Mouse (Mus musculus): ENCODE measurements around the gene Cabp4. TPM values are rescaled to one million over a fixed set of nuclear protein-coding genes. Genes with fewer than 3 reads are reported as not detected.

Gene Cabp4
- total RNA-seq, 2 experiments from 2014 or later: 0.69 to 1.9 TPM

DNA sequence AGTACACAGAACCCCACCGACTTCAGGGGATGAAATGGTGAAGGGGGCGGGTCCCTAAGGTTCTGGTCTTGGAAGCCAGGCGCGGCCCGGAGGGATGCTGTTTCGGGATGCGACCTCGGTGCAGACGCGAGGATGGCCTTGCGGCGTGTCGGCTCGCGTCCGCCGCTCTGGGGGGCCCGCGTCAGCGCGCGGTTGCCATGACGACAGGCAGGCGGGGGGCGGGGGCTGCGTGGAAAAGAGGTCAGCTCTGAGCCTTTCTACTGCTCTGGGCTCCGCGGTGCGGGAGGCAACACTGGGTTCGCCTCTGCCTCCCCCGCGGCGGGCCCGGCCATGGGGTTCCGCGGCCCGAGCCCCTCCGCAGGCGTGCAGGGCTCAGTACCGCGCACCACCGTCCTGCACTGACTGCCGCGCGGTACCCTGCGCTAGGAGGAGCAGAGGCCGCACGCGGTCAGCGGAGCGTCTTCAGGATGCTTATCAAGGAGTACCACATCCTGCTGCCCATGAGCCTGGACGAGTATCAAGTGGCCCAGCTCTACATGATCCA, 43.0 kb downstream of the Cabp4 start:
- DNase-seq: peak; percentile 81

DNA sequence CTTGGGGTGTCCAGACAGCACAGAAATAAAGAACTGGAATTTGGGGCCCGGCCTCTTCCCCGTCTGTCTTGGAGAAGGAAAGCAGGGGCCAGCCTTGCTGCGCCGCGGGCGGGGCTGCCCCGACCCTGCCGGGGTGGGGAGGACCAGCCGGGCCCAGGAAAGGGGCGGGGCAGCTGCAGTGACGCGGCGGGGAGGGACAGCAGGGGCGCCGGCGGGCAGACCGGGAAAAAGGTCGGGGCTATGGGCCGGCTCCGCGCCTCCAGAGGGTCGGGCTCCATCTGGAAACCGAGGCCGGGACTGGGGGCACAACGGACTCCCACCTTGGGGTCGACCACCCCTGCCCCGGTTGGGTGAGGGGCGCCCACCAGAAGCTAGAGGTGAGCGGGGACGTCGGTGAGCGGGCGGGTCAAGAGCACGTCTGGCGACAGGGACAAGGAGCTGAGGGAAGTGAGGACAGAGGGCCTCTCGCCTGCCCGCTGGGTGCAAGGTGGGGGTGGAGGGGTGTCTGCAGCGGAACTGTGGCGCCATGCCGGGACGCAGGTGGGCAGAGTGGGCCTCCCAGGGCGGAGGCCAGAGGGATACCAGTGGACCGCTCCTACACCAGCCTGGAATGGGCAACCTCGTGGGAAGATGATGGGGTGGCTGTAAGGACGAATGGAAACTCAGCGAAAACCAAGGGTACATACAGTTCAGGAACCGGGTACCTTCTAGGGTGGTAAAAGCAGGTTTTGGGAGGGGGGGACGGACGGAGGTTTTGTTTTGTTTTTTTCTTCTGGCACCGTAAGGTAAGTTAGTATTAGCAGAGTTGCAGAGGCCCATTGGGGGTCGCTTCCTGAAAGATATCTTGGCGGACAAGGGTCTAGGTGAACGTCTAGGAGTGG, 43.8 kb downstream of the Cabp4 start, which contains the start of gene Pitpnm1:
Gene Pitpnm1, plus strand, starts transcription at position 162 of the 881 bp plus-strand sequence.
- peak; percentile 90 for DNase-seq

- peak; percentile 97 for DNase-seq
These were observed 44.8 kb downstream of the Cabp4 start for GRCm38 (mm10) chr19:4099056-4099455.

GRCm38 (mm10) chr19:4098426-4098825, 45.4 kb downstream of the Cabp4 start:
- DNase-seq: no peak

DNA sequence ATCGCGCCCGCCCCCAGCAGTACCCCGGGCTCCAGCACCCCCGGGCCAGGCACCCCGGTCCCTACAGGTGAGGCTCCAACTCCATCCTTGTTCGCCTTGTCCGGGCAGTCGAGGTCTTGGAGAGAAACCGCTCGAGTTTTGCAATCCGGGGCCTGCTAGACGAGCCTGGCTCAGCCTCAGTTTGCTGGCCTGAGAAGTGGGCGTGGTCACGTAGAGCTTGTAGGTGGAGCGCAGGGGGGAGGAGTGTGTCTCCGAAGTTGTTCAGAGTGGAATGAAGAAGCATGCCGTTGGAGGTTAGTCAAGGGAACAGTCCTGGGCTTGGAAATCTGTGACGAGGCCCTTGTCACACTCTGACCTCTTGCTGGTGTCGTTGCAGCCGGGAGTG, 46.4 kb downstream of the Cabp4 start:
- DNase-seq: no peak

GRCm38 (mm10) chr19:4096642-4097440, 47.0 kb downstream of the Cabp4 start, which contains the start of gene Cdk2ap2:
Cdk2ap2 (plus strand) TSS chr19:4097182.
- peak; percentile 100 for DNase-seq

DNA sequence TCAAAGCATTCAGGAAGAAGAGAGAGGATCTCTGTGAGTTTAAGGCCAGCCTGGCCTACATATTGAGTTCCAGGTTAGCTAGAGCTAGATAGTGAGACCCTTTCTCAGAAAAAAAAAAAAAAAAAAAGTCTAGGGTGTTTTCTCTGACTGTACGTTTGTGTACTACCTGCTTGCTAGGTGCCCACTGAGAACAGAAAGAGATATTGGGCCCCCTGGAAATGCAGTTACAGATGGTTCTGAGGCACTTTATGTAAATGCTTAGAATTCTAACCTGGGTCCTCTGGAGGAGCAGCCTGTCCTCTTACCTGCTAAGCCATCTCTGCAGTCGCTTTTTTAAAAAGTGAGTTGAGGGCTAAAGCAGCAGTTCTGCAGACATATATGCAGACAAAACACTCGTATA, 48.0 kb downstream of the Cabp4 start:
- DNase-seq: no peak

DNA sequence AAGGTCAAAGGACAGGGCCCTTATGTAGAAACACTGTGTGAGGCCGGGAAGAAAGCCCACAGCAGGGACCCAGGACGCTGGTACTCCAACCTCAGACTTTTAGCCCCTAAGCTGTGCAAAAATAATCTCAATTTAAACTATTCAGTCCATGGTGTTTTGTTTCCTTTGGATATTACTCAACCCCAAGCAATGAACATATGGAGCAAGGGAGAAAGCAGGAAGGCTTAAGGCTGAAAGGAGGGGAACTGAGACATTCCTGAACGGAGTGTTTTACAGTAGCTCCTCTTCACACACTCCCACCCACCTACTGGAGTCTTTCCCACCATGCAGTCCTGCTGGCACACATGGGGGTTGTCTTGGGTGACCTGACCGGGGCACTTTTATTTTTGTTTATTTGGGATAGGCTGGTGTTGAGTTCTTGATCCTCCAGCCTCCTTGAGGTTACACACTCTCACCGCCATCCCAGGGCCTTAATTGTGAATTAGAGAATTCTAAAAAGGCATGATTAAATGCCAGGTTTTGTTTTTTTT, 49.0 kb downstream of the Cabp4 start:
- no peak for DNase-seq

DNA sequence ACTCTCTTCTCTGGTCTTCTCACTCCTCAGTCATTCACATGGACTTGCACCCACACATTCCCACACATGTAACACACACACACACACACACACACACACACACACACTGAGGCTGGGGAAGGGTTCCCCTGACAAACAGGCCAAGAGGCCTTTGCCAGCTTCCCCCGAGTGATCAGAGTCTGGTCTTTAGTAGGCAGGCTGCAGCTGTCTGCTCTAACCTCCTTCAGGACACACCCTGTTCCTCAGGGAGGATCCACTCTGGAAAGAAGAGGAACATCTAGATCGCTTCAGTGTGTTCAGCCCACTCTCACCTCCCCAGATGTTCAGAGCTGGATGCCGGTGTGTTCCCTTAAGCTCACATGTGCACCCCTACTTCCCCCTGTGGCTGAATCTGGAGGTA, 49.5 kb downstream of the Cabp4 start:
- no peak for DNase-seq

GRCm38 (mm10) chr19:4093772-4094171, 50.1 kb downstream of the Cabp4 start:
- DNase-seq: no peak

- no peak for DNase-seq
These were observed 51.1 kb downstream of the Cabp4 start for GRCm38 (mm10) chr19:4092750-4093149.

GRCm38 (mm10) chr19:4091383-4091782, 52.5 kb downstream of the Cabp4 start:
- DNase-seq: no peak

DNA sequence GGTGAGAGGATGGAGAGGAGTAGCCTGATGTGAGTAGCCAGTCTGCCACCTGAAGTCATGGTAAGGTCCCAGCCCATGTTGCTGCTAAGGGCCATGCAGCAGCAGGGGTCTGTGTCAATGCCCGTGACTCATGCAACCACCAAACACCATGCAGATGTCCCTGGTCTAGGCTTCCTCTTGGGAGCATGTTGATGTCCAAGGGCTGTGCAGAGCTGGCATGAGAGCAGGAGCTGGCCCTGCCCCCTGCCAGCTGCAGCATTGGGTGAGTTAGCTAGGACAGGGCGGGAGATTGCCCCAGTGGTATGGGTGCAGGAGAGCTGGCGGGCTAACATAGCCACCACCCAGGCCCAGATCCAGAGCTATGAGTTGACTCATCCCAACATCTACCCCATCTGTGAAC, 53.4 kb downstream of the Cabp4 start:
- DNase-seq: no peak

- DNase-seq: no peak
These were observed 54.7 kb downstream of the Cabp4 start for GRCm38 (mm10) chr19:4089128-4089527.

GRCm38 (mm10) chr19:4088146-4088545, 55.7 kb downstream of the Cabp4 start:
- no peak for DNase-seq

GRCm38 (mm10) chr19:4087090-4087489, 56.7 kb downstream of the Cabp4 start:
- no peak for DNase-seq

DNA sequence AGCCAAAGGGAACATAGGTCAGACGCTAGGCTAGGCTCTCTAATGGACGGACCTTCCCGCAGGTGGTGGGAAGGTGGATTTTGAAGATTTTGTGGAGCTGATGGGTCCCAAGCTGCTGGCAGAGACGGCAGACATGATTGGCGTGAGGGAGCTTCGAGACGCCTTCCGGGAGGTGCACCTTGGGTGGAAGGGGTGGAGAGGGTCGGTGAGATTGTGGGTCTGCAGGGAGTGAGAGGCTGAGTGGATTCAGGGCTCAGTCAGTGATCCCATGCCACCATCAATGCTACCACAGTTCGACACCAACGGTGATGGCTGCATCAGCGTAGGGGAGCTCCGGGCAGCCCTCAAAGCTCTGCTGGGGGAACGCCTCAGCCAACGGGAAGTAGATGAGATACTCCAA, 57.7 kb downstream of the Cabp4 start:
- no peak for DNase-seq

Other genes with a start within 250 kb of the Cabp4 start
- gene Tcirg1, start 236.9 kb downstream of the Cabp4 start, total RNA-seq (2021): 10 to 100 TPM; 40.7 to 52.9 TPM
- 100 to 1,000 TPM; 409 to 436 TPM for gene Ndufs8, start 231.3 kb downstream of the Cabp4 start, total RNA-seq (2021)
- gene Aldh3b1, start 214.2 kb downstream of the Cabp4 start, total RNA-seq (2021): 10 to 100 TPM; 50.9 to 71.0 TPM
- 10 to 100 TPM; 42.5 to 47.5 TPM for gene Unc93b1, start 208.8 kb downstream of the Cabp4 start, total RNA-seq (2021)
- under 1 TPM; 0.63 to 0.76 TPM for gene Aldh3b3, start 185.4 kb downstream of the Cabp4 start, total RNA-seq (2021)
- gene Aldh3b2, start 171.7 kb downstream of the Cabp4 start, total RNA-seq (2021): 10 to 100 TPM in 1 of 2 experiments, 1 to 10 TPM in 1; 8.9 to 11.2 TPM
- 10 to 100 TPM; 32.0 to 33.3 TPM for gene Acy3, start 157.5 kb downstream of the Cabp4 start, total RNA-seq (2021)
- not detected for gene Tbx10, start 151.3 kb downstream of the Cabp4 start, total RNA-seq (2021)
- gene Nudt8, start 143.5 kb downstream of the Cabp4 start, total RNA-seq (2021): 10 to 100 TPM; 39.4 to 40.5 TPM
- gene Gm49405, start 143.4 kb downstream of the Cabp4 start, total RNA-seq (2021): 1 to 10 TPM in 1 of 2 experiments, under 1 TPM in 1; 0.72 to 1.9 TPM
- gene Doc2g, start 140.7 kb downstream of the Cabp4 start, total RNA-seq (2021): 1 to 10 TPM; 1.3 to 3.0 TPM
- 100 to 1,000 TPM; 683 to 759 TPM for gene Ndufv1, start 131.2 kb downstream of the Cabp4 start, total RNA-seq (2021)
- 100 to 1,000 TPM; 270 to 316 TPM for gene Gstp1, start 106.0 kb downstream of the Cabp4 start, total RNA-seq (2021)
- 10 to 100 TPM; 34.9 to 50.2 TPM for gene Gstp2, start 98.0 kb downstream of the Cabp4 start, total RNA-seq (2021)
- 10 to 100 TPM; 42.6 to 90.1 TPM for gene Gstp3, start 84.5 kb downstream of the Cabp4 start, total RNA-seq (2021)
- under 1 TPM in 1 of 2 experiments, not detected in 1; 0.63 TPM for gene Cabp2, start 62.5 kb downstream of the Cabp4 start, total RNA-seq (2021)
- gene Cdk2ap2, start 46.9 kb downstream of the Cabp4 start, total RNA-seq (2021): 10 to 100 TPM; 56.3 to 64.1 TPM
- gene Pitpnm1, start 44.0 kb downstream of the Cabp4 start, total RNA-seq (2021): 10 to 100 TPM; 59.7 to 75.1 TPM
- 10 to 100 TPM; 71.5 to 73.4 TPM for gene Aip, start 18.2 kb downstream of the Cabp4 start, total RNA-seq (2021)
- not detected for gene Gpr152, start 4.2 kb downstream of the Cabp4 start, total RNA-seq (2021)
- gene Coro1b, start 4.6 kb upstream of the Cabp4 start, total RNA-seq (2021): 100 to 1,000 TPM; 185 to 193 TPM
- 10 to 100 TPM; 11.5 to 14.0 TPM for gene Ptprcap, start 9.6 kb upstream of the Cabp4 start, total RNA-seq (2021)
- gene Rps6kb2, start 19.3 kb upstream of the Cabp4 start, total RNA-seq (2021): 10 to 100 TPM; 26.5 to 38.2 TPM
- gene Carns1, start 31.4 kb upstream of the Cabp4 start, total RNA-seq (2021): 1 to 10 TPM; 4.8 to 8.8 TPM
- gene Tbc1d10c, start 47.3 kb upstream of the Cabp4 start, total RNA-seq (2021): 1 to 10 TPM; 4.2 to 6.6 TPM
- gene Ppp1ca, start 48.0 kb upstream of the Cabp4 start, total RNA-seq (2021): 100 to 1,000 TPM; 411 to 414 TPM
- 10 to 100 TPM in 1 of 2 experiments, 1 to 10 TPM in 1; 7.4 to 10.8 TPM for gene Rad9a, start 57.6 kb upstream of the Cabp4 start, total RNA-seq (2021)
- gene Clcf1, start 70.2 kb upstream of the Cabp4 start, total RNA-seq (2021): 1 to 10 TPM; 8.3 to 9.8 TPM
- not detected for gene AC109138.7, start 70.3 kb upstream of the Cabp4 start, total RNA-seq (2021)
- 10 to 100 TPM; 34.7 to 35.6 TPM for gene Pold4, start 87.9 kb upstream of the Cabp4 start, total RNA-seq (2021)
- 10 to 100 TPM; 16.8 to 21.9 TPM for gene Ssh3, start 125.1 kb upstream of the Cabp4 start, total RNA-seq (2021)
- gene Ankrd13d, start 139.1 kb upstream of the Cabp4 start, total RNA-seq (2021): 1 to 10 TPM; 3.5 to 8.5 TPM
- gene Grk2, start 162.2 kb upstream of the Cabp4 start, total RNA-seq (2021): 10 to 100 TPM; 46.3 to 54.8 TPM